ENCODE assay signal across 24 mouse cellular contexts in the genomic region with DNA sequence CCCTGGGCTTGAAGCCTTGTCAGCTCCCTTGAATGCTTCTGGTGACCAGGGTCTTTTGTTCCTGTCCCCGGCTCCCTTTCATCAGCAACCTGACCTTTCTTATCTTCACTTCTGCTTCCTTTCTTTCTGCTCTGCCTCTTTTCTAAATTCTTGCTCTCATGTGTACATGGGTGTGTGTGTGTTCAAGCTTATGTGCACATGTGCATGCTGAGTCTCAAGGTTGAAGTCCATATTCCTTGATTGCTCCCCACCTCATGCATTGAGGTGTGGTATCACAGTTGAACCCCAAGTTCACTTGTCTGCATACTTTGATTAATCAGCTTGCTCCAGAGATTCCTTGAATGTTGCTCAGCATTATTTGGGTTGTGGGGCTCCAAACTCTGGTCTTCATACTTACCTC.
DNase-seq lines count a peak whose midpoint lies in the region; ATAC-seq and TF ChIP-seq lines count a peak whose summit lies in the region.
"Had no signal": no experiment of that assay in that cellular context is flagged by ENCODE, and none has a peak within 500 bp of the region (broad histone marks: within the 10 kb centered on the region; RNA-seq: fewer than 3 reads in every experiment).

No protein-coding gene starts in this region.

- peaks cover 2% of the 10 kb centered on the region for H3K4me1 ChIP-seq in ES-Bruce4 (ENCODE audit: control insufficient read depth, insufficient read depth, low read length)
- no peaks in the 10 kb centered on the region for H3K4me1 ChIP-seq in intestine, embryonic 16.5 days (ENCODE audit: control insufficient read depth, insufficient read depth, low read length)
- H3K4me1 ChIP-seq in small intestine, adult 2 months (ENCODE audit: control insufficient read depth, insufficient read depth, insufficient read length, low read length), result peaks cover 7% of the 10 kb centered on the region; the same call in 1 of the 2 replicates
- no peaks in the 10 kb centered on the region for H3K4me1 ChIP-seq in hindbrain, postnatal 0 days (ENCODE audit: insufficient read depth, low read length)
- H3K4me1 ChIP-seq: embryonic facial prominence, embryonic 13.5 days; embryonic facial prominence, embryonic 15.5 days; forebrain, embryonic 10.5 days; forebrain, embryonic 12.5 days had no signal

- no peak overlapping the region for H3K4me2 ChIP-seq in intestine, embryonic 16.5 days (ENCODE audit: low read depth, low read length)
- H3K4me2 ChIP-seq in hindbrain, postnatal 0 days (ENCODE audit: low read depth, low read length), result no peak overlapping the region
- H3K4me2 ChIP-seq: embryonic facial prominence, embryonic 13.5 days; embryonic facial prominence, embryonic 15.5 days; forebrain, embryonic 12.5 days had no signal

- 75% methylated on average over 1 of the region's 1 CpGs for WGBS in intestine, embryonic 16.5 days
- WGBS in small intestine, adult 2 months, result 45% methylated on average over 1 of the region's 1 CpGs
- WGBS in hindbrain, postnatal 0 days, result 78% methylated on average over 1 of the region's 1 CpGs

- no peak overlapping the region for H3K9ac ChIP-seq in ES-Bruce4 (ENCODE audit: low read depth, poor library complexity, severe bottlenecking)
- no peak overlapping the region for H3K9ac ChIP-seq in intestine, embryonic 16.5 days (ENCODE audit: low read depth, low read length)
- no peak overlapping the region for H3K9ac ChIP-seq in hindbrain, postnatal 0 days (replicated peaks; ENCODE audit: low read length)
- H3K9ac ChIP-seq: embryonic facial prominence, embryonic 13.5 days; embryonic facial prominence, embryonic 15.5 days; forebrain, embryonic 12.5 days had no signal

- H3K36me3 ChIP-seq in ES-Bruce4 (ENCODE audit: control insufficient read depth, insufficient read depth, low read length, poor library complexity, severe bottlenecking), result no peaks in the 10 kb centered on the region
- no peaks in the 10 kb centered on the region for H3K36me3 ChIP-seq in intestine, embryonic 16.5 days (ENCODE audit: control insufficient read depth, insufficient read depth, low read length)
- no peaks in the 10 kb centered on the region for H3K36me3 ChIP-seq in small intestine, adult 2 months (ENCODE audit: control insufficient read depth, insufficient read depth, low read length)
- no peaks in the 10 kb centered on the region for H3K36me3 ChIP-seq in hindbrain, postnatal 0 days (ENCODE audit: insufficient read depth, low read length)
- H3K36me3 ChIP-seq: embryonic facial prominence, embryonic 13.5 days; embryonic facial prominence, embryonic 15.5 days; forebrain, embryonic 10.5 days; forebrain, embryonic 12.5 days had no signal

- TF ChIP-seq CTCF in ES-Bruce4 (IDR thresholded peaks at IDR 0.05; ENCODE audit: low read depth, low read length), result no peak
- TF ChIP-seq CTCF in small intestine, adult 2 months (IDR thresholded peaks at IDR 0.05; ENCODE audit: extremely low read depth, insufficient read length, insufficient replicate concordance, low read depth, low read length), result no peak
- no peak for TF ChIP-seq CTCF in hindbrain, postnatal 0 days (IDR thresholded peaks at IDR 0.05; ENCODE audit: low read depth)

- TF ChIP-seq POLR2A in ES-Bruce4 (IDR thresholded peaks at IDR 0.05; ENCODE audit: insufficient read depth, low read length), result no peak
- no peak for TF ChIP-seq POLR2A in small intestine, adult 2 months (IDR thresholded peaks at IDR 0.05; ENCODE audit: low read depth, low read length)

- no peak for DNase-seq in hindbrain, postnatal 0 days (ENCODE audit: low spot score)
- no peak for DNase-seq in kidney, postnatal 10 days
- no peak for DNase-seq in cerebellum, adult 8-10 months
- DNase-seq: adrenal gland, adult 2 months; adrenal gland, postnatal 10 days; adrenal gland, postnatal 36 days; B cell, adult 2 months; cerebellum, adult 11-12 months; cerebellum, adult 9-11 months; cerebellum, postnatal 14 days; cerebellum, postnatal 36 days; embryo, embryonic 11 days had no signal

- H3K9me3 ChIP-seq in ES-Bruce4 (replicated peaks; ENCODE audit: control insufficient read depth, insufficient read depth, low read length, poor library complexity, severe bottlenecking), result no peaks in the 10 kb centered on the region
- H3K9me3 ChIP-seq in intestine, embryonic 16.5 days (ENCODE audit: control insufficient read depth, low read length), result no peaks in the 10 kb centered on the region
- H3K9me3 ChIP-seq in hindbrain, postnatal 0 days (ENCODE audit: low read length), result no peaks in the 10 kb centered on the region
- H3K9me3 ChIP-seq: embryonic facial prominence, embryonic 13.5 days; embryonic facial prominence, embryonic 15.5 days; forebrain, embryonic 10.5 days; forebrain, embryonic 12.5 days had no signal

- no peak for TF ChIP-seq EP300 in ES-Bruce4 (IDR thresholded peaks at IDR 0.05; ENCODE audit: insufficient read depth, low read depth, low read length)

- H3K27ac ChIP-seq in ES-Bruce4 (ENCODE audit: insufficient read depth, low read length), result peak overlapping the region; percentile 83; the same call in 1 of the 2 replicates
- no peak overlapping the region for H3K27ac ChIP-seq in intestine, embryonic 16.5 days (ENCODE audit: low read length)
- H3K27ac ChIP-seq in small intestine, adult 2 months (ENCODE audit: insufficient read depth, low read depth, low read length), result 0 out of 2 replicates have a peak overlapping the region, but pooled peaks have one; percentile 49
- H3K27ac ChIP-seq in hindbrain, postnatal 0 days, result no peak overlapping the region
- H3K27ac ChIP-seq: embryonic facial prominence, embryonic 13.5 days; embryonic facial prominence, embryonic 15.5 days; forebrain, embryonic 10.5 days; forebrain, embryonic 12.5 days had no signal

- ATAC-seq in intestine, embryonic 16.5 days, result peak; percentile 50; the same call in 1 of the 2 replicates
- ATAC-seq in hindbrain, postnatal 0 days, result no peak
- ATAC-seq: CD4-positive, CD25-positive, alpha-beta regulatory T cell, adult 4 months; forebrain, embryonic 14.5 days; forebrain, embryonic 16.5 days had no signal

- no peaks in the 10 kb centered on the region for H3K27me3 ChIP-seq in ES-Bruce4 (ENCODE audit: control insufficient read depth, insufficient read depth, low read length, poor library complexity, severe bottlenecking)
- H3K27me3 ChIP-seq in intestine, embryonic 16.5 days (replicated peaks; ENCODE audit: control insufficient read depth, insufficient read depth, low read length), result no peaks in the 10 kb centered on the region
- H3K27me3 ChIP-seq in small intestine, adult 2 months (ENCODE audit: control insufficient read depth, insufficient read depth, low read length), result no peaks in the 10 kb centered on the region
- no peaks in the 10 kb centered on the region for H3K27me3 ChIP-seq in hindbrain, postnatal 0 days (ENCODE audit: insufficient read depth, low read length)
- H3K27me3 ChIP-seq: CH12.LX; embryonic facial prominence, embryonic 13.5 days; embryonic facial prominence, embryonic 15.5 days; forebrain, embryonic 12.5 days had no signal

- H3K4me3 ChIP-seq in ES-Bruce4 (ENCODE audit: low read depth, low read length), result no peak overlapping the region
- H3K4me3 ChIP-seq in intestine, embryonic 16.5 days (ENCODE audit: low read length), result no peak overlapping the region
- no peak overlapping the region for H3K4me3 ChIP-seq in small intestine, adult 2 months (ENCODE audit: low read depth, low read length)
- H3K4me3 ChIP-seq in hindbrain, postnatal 0 days (ENCODE audit: low read length), result no peak overlapping the region
- H3K4me3 ChIP-seq: embryonic facial prominence, embryonic 13.5 days; embryonic facial prominence, embryonic 15.5 days; erythroblast, embryonic 14.5 days; forebrain, embryonic 10.5 days; forebrain, embryonic 12.5 days had no signal

Comparison
In these comparisons a context has a peak if more than half of its experiments do, and no peak if none do; other contexts are left out.
1. H3K27ac ChIP-seq: peak in ES-Bruce4 (single experiment) and small intestine, adult 2 months (single experiment); none in intestine, embryonic 16.5 days (single experiment) and hindbrain, postnatal 0 days (single experiment).